Mouse (Mus musculus) thymus, adult 2 months (tissue): ENCODE measurements around the gene Hspa4l.

ENCODE experiments used
- CTCF ChIP-seq: fragments of 200-500 bp; IDR thresholded peaks from 2 replicates; pipeline ENCODE4 v1.5.1; 2012; ENCODE audit warnings: mild to moderate bottlenecking, control low read depth, low read length, moderate library complexity, borderline replicate concordance; ENCODE audit not compliant: control insufficient read depth, poor library complexity, insufficient read depth; ENCODE audit errors: extremely low read depth
- POLR2A ChIP-seq: fragments of 200-500 bp; IDR thresholded peaks from 2 replicates; pipeline ENCODE4 v1.6.1; 2012; ENCODE audit warnings: mild to moderate bottlenecking, low read length, control low read depth, moderate library complexity; ENCODE audit not compliant: control insufficient read depth, poor library complexity, insufficient read depth; ENCODE audit errors: extremely low read depth

DNA sequence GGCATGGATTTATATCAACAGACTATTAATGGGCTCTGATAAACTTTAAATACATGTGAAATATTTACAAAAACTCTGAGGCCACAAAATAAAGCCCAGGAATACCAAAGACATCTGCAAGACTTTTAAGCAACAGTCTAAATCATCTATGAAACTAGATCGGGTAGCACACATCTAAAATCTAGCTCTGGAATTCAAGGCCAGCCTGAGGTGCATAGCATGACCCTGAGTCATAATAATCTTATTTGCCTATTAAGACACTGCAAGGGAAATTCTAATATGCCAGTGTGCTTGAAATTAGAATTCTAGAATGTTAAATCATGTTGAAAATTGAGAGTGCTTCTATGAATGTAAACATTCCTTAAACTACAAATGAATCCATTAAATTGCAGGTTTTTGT, 53.8 kb downstream of the Hspa4l start:
- TF ChIP-seq CTCF (no peak), POLR2A (no peak)
